Mouse (Mus musculus) cerebellum, adult 2 months (tissue): Measurements from ENCODE around the gene Lzts2. TPM values are rescaled to one million over a fixed set of nuclear protein-coding genes. Genes with fewer than 3 reads are reported as not detected.
A peak's percentile ranks its signal among the peaks of the same experiment; 100 is the strongest.

Source experiments
- DNase-seq, 2 experiments: peaks; one replicate each; pipeline ENCODE4 v3.0.0; 2021
- H3K27ac ChIP-seq: fragments of 200-500 bp; 2 replicates; pipeline ENCODE4 v1.5.1; 2012; ENCODE audit warnings: low read length, control low read depth, inconsistent platforms; ENCODE audit not compliant: insufficient read depth
- H3K27me3 ChIP-seq: fragments of 200-500 bp; 2 replicates; pipeline ENCODE4 v1.6.1; 2012; ENCODE audit warnings: inconsistent platforms, mild to moderate bottlenecking, low read length, moderate library complexity; ENCODE audit not compliant: control insufficient read depth, insufficient read depth
- H3K4me1 ChIP-seq: fragments of 200-500 bp; 2 replicates; pipeline ENCODE4 v1.6.1; 2011; ENCODE audit warnings: low read length; ENCODE audit not compliant: control insufficient read depth, insufficient read depth
- H3K4me3 ChIP-seq: fragments of 200-500 bp; replicated peaks from 2 replicates; pipeline ENCODE3; 2011; ENCODE audit warnings: mild to moderate bottlenecking, low read depth, low read length, control low read depth; ENCODE audit not compliant: insufficient read depth
- CTCF ChIP-seq: fragments of 200-500 bp; IDR thresholded peaks from 2 replicates; pipeline ENCODE4 v1.5.1; 2011; ENCODE audit warnings: low read depth, mild to moderate bottlenecking, control low read depth, low read length, moderate library complexity, borderline replicate concordance; ENCODE audit not compliant: insufficient read depth
- POLR2A ChIP-seq: fragments of 200-500 bp; IDR thresholded peaks from 2 replicates; pipeline ENCODE4 v1.6.1; 2011; ENCODE audit warnings: low read length, control low read depth, borderline replicate concordance; ENCODE audit not compliant: insufficient read depth
- whole genome bisulfite sequencing: fragments of 180-500 bp; shearing (Covaris S2); methylation state at CpG from one replicate; pipeline ENCODE4 v1.1.7; 2018; 5-methylcytosine and 5-hydroxymethylcytosine counted together
- polyA plus RNA-seq: library from polyadenylated mRNA; depleted of rRNA; stranded (reverse); fragments of >200 nt; gene quantifications from 2 replicates; pipeline ENCODE4 v1.2.3, GENCODE M21; 2012

Lzts2 gene
- polyA plus RNA-seq, 1 experiment = 56.3 TPM

GRCm38 (mm10) chr19:45023993-45024392, 9.8 kb downstream of the Lzts2 start:
- Histone ChIP-seq H3K27me3 (no peaks in the 10 kb centered on the region), H3K4me1 (peaks cover 15% of the 10 kb centered on the region), H3K27ac (no peak overlapping the region), H3K4me3 (no peak overlapping the region)
- 79% methylated on average over 11 of the region's 11 CpGs for WGBS
- TF ChIP-seq CTCF (no peak), POLR2A (no peak)
- no peak for DNase-seq

GRCm38 (mm10) chr19:45024775-45025174, 10.6 kb downstream of the Lzts2 start:
- Histone ChIP-seq H3K27ac (no peak overlapping the region), H3K4me3 (no peak overlapping the region), H3K27me3 (no peaks in the 10 kb centered on the region), H3K4me1 (peaks cover 15% of the 10 kb centered on the region)
- DNase-seq = no peak
- no peak for TF ChIP-seq POLR2A
- 84% methylated on average over 20 of the region's 20 CpGs for WGBS

DNA sequence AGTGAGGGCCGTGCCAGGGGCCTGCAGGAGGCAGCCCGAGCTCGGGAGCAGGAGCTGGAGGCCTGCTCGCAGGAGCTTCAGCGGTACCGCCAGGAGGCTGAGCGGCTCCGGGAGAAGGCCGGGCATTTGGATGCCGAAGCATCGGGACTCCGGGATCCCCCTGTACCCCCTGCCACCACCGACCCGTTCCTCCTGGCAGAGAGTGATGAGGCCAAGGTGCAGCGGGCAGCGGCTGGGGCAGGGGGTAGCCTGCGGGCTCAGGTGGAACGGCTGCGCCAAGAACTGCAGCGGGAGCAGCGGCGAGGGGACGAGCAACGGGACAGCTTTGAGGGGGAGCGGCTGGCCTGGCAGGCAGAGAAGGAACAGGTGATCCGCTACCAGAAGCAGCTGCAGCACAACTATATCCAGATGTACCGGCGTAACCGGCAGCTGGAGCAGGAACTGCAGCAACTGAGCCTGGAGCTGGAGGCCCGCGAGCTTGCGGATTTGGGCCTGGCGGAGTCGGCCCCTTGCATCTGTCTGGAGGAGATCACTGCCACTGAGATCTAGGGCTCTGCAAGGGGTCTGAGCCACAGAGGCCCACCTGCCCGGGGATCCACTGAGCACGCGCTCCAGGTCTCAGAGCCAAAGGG, 11.8 kb downstream of the Lzts2 start:
- no peak overlapping the region; the same call in 1 of the 2 replicates for H3K27ac ChIP-seq
- H3K27me3 ChIP-seq = no peaks in the 10 kb centered on the region
- H3K4me3 ChIP-seq = no peak overlapping the region
- TF ChIP-seq POLR2A (no peak), CTCF (no peak)
- H3K4me1 ChIP-seq = peaks cover 12% of the 10 kb centered on the region
- no peak for DNase-seq
- 81% methylated on average over 37 of the region's 37 CpGs for WGBS

- no peak for TF ChIP-seq POLR2A
- TF ChIP-seq CTCF = no peak
- 58% methylated on average over 6 of the region's 6 CpGs for WGBS
- H3K4me3 ChIP-seq = no peak overlapping the region
- peak overlapping the region; percentile 24; the same call in 1 of the 2 replicates for H3K27ac ChIP-seq
- no peak for DNase-seq
- peaks cover 14% of the 10 kb centered on the region for H3K4me1 ChIP-seq
- H3K27me3 ChIP-seq = no peaks in the 10 kb centered on the region
These were observed 12.9 kb downstream of the Lzts2 start for GRCm38 (mm10) chr19:45026958-45027670.

GRCm38 (mm10) chr19:45027848-45028247, 13.6 kb downstream of the Lzts2 start:
- Histone ChIP-seq H3K27me3 (no peaks in the 10 kb centered on the region), H3K4me1 (peaks cover 18% of the 10 kb centered on the region), H3K27ac (peak overlapping the region; percentile 24; the same call in 1 of the 2 replicates), H3K4me3 (no peak overlapping the region)
- DNase-seq = no peak
- 85% methylated on average over 6 of the region's 6 CpGs for WGBS
- TF ChIP-seq POLR2A (no peak), CTCF (no peak)

DNA sequence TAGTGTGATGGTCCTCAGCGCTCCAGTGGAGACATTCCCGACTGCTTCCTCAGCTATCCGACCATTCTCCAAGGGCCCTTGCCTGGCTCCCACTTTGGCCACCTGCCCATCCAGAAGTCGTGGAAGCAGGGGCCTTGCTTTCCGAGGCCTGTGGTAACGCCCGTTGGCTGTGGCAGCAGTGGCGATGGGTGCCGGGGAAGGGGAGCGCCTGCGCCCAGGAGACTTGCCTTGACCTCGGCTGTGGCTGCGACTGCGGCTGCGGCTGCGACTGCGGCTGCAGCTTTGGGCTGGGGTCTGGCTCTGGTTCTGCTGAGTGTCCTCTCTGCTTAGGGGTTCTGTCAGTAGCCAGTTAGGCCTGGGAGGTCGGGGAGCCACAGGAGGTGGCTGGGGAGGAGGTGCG, 14.5 kb downstream of the Lzts2 start:
- Histone ChIP-seq H3K27ac (peak overlapping the region; percentile 24; the same call in 1 of the 2 replicates), H3K4me3 (no peak overlapping the region), H3K4me1 (peaks cover 18% of the 10 kb centered on the region), H3K27me3 (no peaks in the 10 kb centered on the region)
- 51% methylated on average over 19 of the region's 19 CpGs for WGBS
- no peak for DNase-seq
- TF ChIP-seq CTCF (no peak), POLR2A (no peak)

DNA sequence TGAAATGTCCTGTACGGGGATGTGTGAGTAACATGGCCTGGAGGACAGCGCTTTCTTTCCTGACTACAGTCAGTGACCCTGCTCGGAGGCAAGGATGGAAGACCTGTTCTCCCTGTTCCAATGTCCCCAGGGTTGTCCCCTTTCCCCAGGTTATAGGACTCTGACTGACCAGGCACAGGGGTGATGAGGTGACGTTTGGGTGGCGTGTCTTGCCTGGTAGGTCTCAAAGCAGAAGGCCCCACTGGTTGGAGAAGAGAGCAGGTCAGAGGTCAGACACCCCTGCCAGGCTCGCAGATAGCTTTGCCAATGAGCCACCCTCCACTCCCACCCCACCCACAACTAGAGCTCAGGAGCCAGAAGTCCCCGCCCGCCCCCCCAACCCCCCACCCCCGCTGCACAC, 15.4 kb downstream of the Lzts2 start:
- no peak for TF ChIP-seq CTCF
- no peak for TF ChIP-seq POLR2A
- 54% methylated on average over 9 of the region's 9 CpGs for WGBS
- no peak overlapping the region for H3K27ac ChIP-seq
- no peak for DNase-seq
- no peaks in the 10 kb centered on the region for H3K27me3 ChIP-seq
- peaks cover 15% of the 10 kb centered on the region; the same call in 1 of the 2 replicates for H3K4me1 ChIP-seq
- no peak overlapping the region for H3K4me3 ChIP-seq

DNA sequence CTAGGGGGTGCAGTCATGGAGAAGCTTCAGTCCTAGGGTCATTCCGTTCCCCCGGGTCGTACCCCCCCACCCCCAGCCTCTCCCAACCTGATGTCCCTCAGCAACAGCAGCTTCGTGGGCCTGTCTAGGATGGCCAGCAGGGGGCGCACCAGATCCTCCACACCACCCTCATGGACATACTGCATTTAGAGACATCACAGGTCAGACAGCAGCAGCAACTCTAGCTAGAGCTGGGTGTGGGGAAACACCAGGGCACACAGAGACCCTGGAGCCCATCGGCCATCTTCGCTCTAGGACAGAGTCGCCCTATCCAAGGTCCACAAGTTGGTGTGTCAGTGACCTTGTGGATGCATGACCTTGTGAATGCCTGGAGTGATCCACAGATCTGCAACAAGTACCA, 15.9 kb downstream of the Lzts2 start:
- WGBS = 41% methylated on average over 8 of the region's 8 CpGs
- Histone ChIP-seq H3K4me3 (no peak overlapping the region), H3K27ac (no peak overlapping the region), H3K27me3 (no peaks in the 10 kb centered on the region), H3K4me1 (peaks cover 15% of the 10 kb centered on the region; the same call in 1 of the 2 replicates)
- DNase-seq = peak; percentile 71 to 77
- TF ChIP-seq POLR2A (no peak), CTCF (peak; percentile 77)
